Mouse (Mus musculus): Measurements from ENCODE around the gene Hk3. TPM values are rescaled to one million over a fixed set of nuclear protein-coding genes. Genes with fewer than 3 reads are reported as not detected.

Hk3 gene
- total RNA-seq, 2 experiments from 2014 or later: 1.0 to 1.2 TPM

GRCm38 (mm10) chr13:55004646-55005045 is 16.5 kb downstream of the Hk3 start:
- no peak for DNase-seq (ENCODE audit: extremely low spot score in 1 of 2, low spot score in 1 of 2)

- no peak for DNase-seq (ENCODE audit: extremely low spot score in 1 of 2, low spot score in 1 of 2)
Measured at GRCm38 (mm10) chr13:55002090-55002489, 19.1 kb downstream of the Hk3 start.

GRCm38 (mm10) chr13:55000433-55000832 is 20.8 kb downstream of the Hk3 start:
- DNase-seq (ENCODE audit: extremely low spot score in 1 of 2, low spot score in 1 of 2): no peak

GRCm38 (mm10) chr13:54997568-54997967 is 23.6 kb downstream of the Hk3 start:
- no peak for DNase-seq (ENCODE audit: extremely low spot score in 1 of 2, low spot score in 1 of 2)

- no peak for DNase-seq (ENCODE audit: extremely low spot score in 1 of 2, low spot score in 1 of 2)
Measured at GRCm38 (mm10) chr13:54995161-54995560, 26.0 kb downstream of the Hk3 start.

- DNase-seq (ENCODE audit: extremely low spot score in 1 of 2, low spot score in 1 of 2): no peak
Measured at GRCm38 (mm10) chr13:54994576-54994975, 26.6 kb downstream of the Hk3 start.

GRCm38 (mm10) chr13:54992215-54992614 is 29.0 kb downstream of the Hk3 start:
- no peak for DNase-seq (ENCODE audit: extremely low spot score in 1 of 2, low spot score in 1 of 2)

GRCm38 (mm10) chr13:54988181-54988760 is 32.9 kb downstream of the Hk3 start:
- no peak for DNase-seq (ENCODE audit: extremely low spot score in 1 of 2, low spot score in 1 of 2)

GRCm38 (mm10) chr13:54987405-54987804 is 33.8 kb downstream of the Hk3 start:
- no peak for DNase-seq (ENCODE audit: extremely low spot score in 1 of 2, low spot score in 1 of 2)

GRCm38 (mm10) chr13:54983614-54984013 is 37.6 kb downstream of the Hk3 start:
- DNase-seq (ENCODE audit: extremely low spot score in 1 of 2, low spot score in 1 of 2): no peak

GRCm38 (mm10) chr13:54983001-54983400 is 38.2 kb downstream of the Hk3 start:
- no peak for DNase-seq (ENCODE audit: extremely low spot score in 1 of 2, low spot score in 1 of 2)

GRCm38 (mm10) chr13:54980957-54981356 is 40.2 kb downstream of the Hk3 start:
- peak in 1 of 2 experiments; percentile 48 for DNase-seq (ENCODE audit: extremely low spot score in 1 of 2, low spot score in 1 of 2)

- no peak for DNase-seq (ENCODE audit: extremely low spot score in 1 of 2, low spot score in 1 of 2)
Measured at GRCm38 (mm10) chr13:54978804-54979203, 42.4 kb downstream of the Hk3 start.

GRCm38 (mm10) chr13:54975546-54975945 is 45.6 kb downstream of the Hk3 start:
- DNase-seq (ENCODE audit: extremely low spot score in 1 of 2, low spot score in 1 of 2): no peak

- DNase-seq (ENCODE audit: extremely low spot score in 1 of 2, low spot score in 1 of 2): no peak
Measured at GRCm38 (mm10) chr13:54970521-54971247, 50.5 kb downstream of the Hk3 start.

GRCm38 (mm10) chr13:54969513-54969912 is 51.7 kb downstream of the Hk3 start:
- DNase-seq (ENCODE audit: extremely low spot score in 1 of 2, low spot score in 1 of 2): no peak

GRCm38 (mm10) chr13:54968636-54969035 is 52.5 kb downstream of the Hk3 start:
- no peak for DNase-seq (ENCODE audit: extremely low spot score in 1 of 2, low spot score in 1 of 2)

GRCm38 (mm10) chr13:54967501-54967900 is 53.7 kb downstream of the Hk3 start:
- DNase-seq (ENCODE audit: extremely low spot score in 1 of 2, low spot score in 1 of 2): no peak

GRCm38 (mm10) chr13:54965256-54965655 is 55.9 kb downstream of the Hk3 start:
- no peak for DNase-seq (ENCODE audit: extremely low spot score in 1 of 2, low spot score in 1 of 2)

- DNase-seq (ENCODE audit: extremely low spot score in 1 of 2, low spot score in 1 of 2): no peak
Measured at GRCm38 (mm10) chr13:54960491-54960890, 60.7 kb downstream of the Hk3 start.

GRCm38 (mm10) chr13:54959842-54960241 is 61.3 kb downstream of the Hk3 start:
- DNase-seq (ENCODE audit: extremely low spot score in 1 of 2, low spot score in 1 of 2): no peak

GRCm38 (mm10) chr13:54959059-54959701 is 62.0 kb downstream of the Hk3 start:
- DNase-seq (ENCODE audit: extremely low spot score in 1 of 2, low spot score in 1 of 2): no peak

Measured in layer of hippocampus, postnatal 25 days (tissue).